Mouse (Mus musculus) cerebellum, adult 11 months (tissue): ENCODE measurements around the gene Acot2.
A peak's percentile ranks its signal among the peaks of the same experiment; 100 is the strongest.
"Not testable (repeated sequence)": the region's sequence is repeated elsewhere in the genome, so short reads cannot be mapped to it uniquely, and the experiment has no call there.

ENCODE experiments used
- DNase-seq: peaks from one replicate; pipeline ENCODE4 v3.0.0; 2022

The Acot2 gene

GRCm38 (mm10) chr12:83987583-83988441 lies at the start of gene Acot2:
Acot2 (plus strand) TSS chr12:83987861.
- peak; percentile 71 for DNase-seq

- DNase-seq: not testable (repeated sequence)
Measured at GRCm38 (mm10) chr12:83938592-83938991, 49.1 kb upstream of the Acot2 start.

- no peak for DNase-seq
Measured at GRCm38 (mm10) chr12:83939332-83939731, 48.3 kb upstream of the Acot2 start.

GRCm38 (mm10) chr12:83940031-83940430 lies 47.6 kb upstream of the Acot2 start:
- no peak for DNase-seq

GRCm38 (mm10) chr12:83941938-83942337 lies 45.7 kb upstream of the Acot2 start:
- no peak for DNase-seq

- no peak for DNase-seq
Measured at GRCm38 (mm10) chr12:83947260-83947811, 40.3 kb upstream of the Acot2 start.

GRCm38 (mm10) chr12:83949043-83949442 lies 38.6 kb upstream of the Acot2 start:
- no peak for DNase-seq

- DNase-seq: no peak
Measured at GRCm38 (mm10) chr12:83949776-83950492, 37.7 kb upstream of the Acot2 start.

GRCm38 (mm10) chr12:83950493-83950839 lies 37.2 kb upstream of the Acot2 start, which contains the start of gene Riox1:
Riox1 (plus strand) TSS chr12:83950608.
- DNase-seq: peak; percentile 76

- DNase-seq: peak; percentile 44
Measured at GRCm38 (mm10) chr12:83950840-83951701, 36.6 kb upstream of the Acot2 start.

GRCm38 (mm10) chr12:83951711-83952575 lies 35.7 kb upstream of the Acot2 start:
- no peak for DNase-seq

GRCm38 (mm10) chr12:83958278-83958677 lies 29.4 kb upstream of the Acot2 start:
- no peak for DNase-seq

GRCm38 (mm10) chr12:83965235-83965634 lies 22.4 kb upstream of the Acot2 start:
- no peak for DNase-seq

GRCm38 (mm10) chr12:83972117-83972516 lies 15.5 kb upstream of the Acot2 start:
- DNase-seq: no peak

GRCm38 (mm10) chr12:83978862-83979261 lies 8.8 kb upstream of the Acot2 start:
- peak; percentile 66 for DNase-seq

- no peak for DNase-seq
Measured at GRCm38 (mm10) chr12:83981615-83982014, 6.0 kb upstream of the Acot2 start.

GRCm38 (mm10) chr12:83984752-83985151 lies 2.9 kb upstream of the Acot2 start, which contains the start of gene Heatr4:
Heatr4 (minus strand) TSS chr12:83984852.
- DNase-seq: no peak

- no peak for DNase-seq
Measured at GRCm38 (mm10) chr12:83987242-83987582, 449 bp upstream of the Acot2 start.

GRCm38 (mm10) chr12:83988483-83988882 lies 822 bp downstream of the Acot2 start:
- no peak for DNase-seq

- no peak for DNase-seq
Measured at GRCm38 (mm10) chr12:83989378-83989777, 1.7 kb downstream of the Acot2 start.

- DNase-seq: no peak
Measured at GRCm38 (mm10) chr12:83997221-83997620, 9.6 kb downstream of the Acot2 start.
